Mouse (Mus musculus): ENCODE measurements around the gene Src. TPM values are rescaled to one million over a fixed set of nuclear protein-coding genes. Genes with fewer than 3 reads are reported as not detected.

Src gene
- polyA plus RNA-seq, 1 experiment from 2014 or later = 23.9 TPM

- no peak for ATAC-seq
- H3K36me3 ChIP-seq (ENCODE audit: control insufficient read depth, insufficient read depth) = no peaks in the 10 kb centered on the region
- no peak overlapping the region for H3K4me3 ChIP-seq (ENCODE audit: low read depth, low read length)
- TF ChIP-seq CTCF (IDR thresholded peaks at IDR 0.05; ENCODE audit: low read depth) = no peak
- no peaks in the 10 kb centered on the region for H3K9me3 ChIP-seq (ENCODE audit: control insufficient read depth)
- no peak overlapping the region for H3K9ac ChIP-seq (ENCODE audit: low read depth, low read length)
- 65% methylated on average over 6 of the region's 6 CpGs for WGBS
- H3K27ac ChIP-seq (ENCODE audit: low read depth, low read length) = no peak overlapping the region
- no peaks in the 10 kb centered on the region for H3K27me3 ChIP-seq (replicated peaks; ENCODE audit: control insufficient read depth, insufficient read depth, low read length)
- no peak overlapping the region for H3K4me2 ChIP-seq (replicated peaks; ENCODE audit: low read depth)
- no peaks in the 10 kb centered on the region for H3K4me1 ChIP-seq (replicated peaks; ENCODE audit: control insufficient read depth, insufficient read depth, low read length)
Observed at GRCm38 (mm10) chr2:157517526-157517925, 99.3 kb downstream of the Src start.

DNA sequence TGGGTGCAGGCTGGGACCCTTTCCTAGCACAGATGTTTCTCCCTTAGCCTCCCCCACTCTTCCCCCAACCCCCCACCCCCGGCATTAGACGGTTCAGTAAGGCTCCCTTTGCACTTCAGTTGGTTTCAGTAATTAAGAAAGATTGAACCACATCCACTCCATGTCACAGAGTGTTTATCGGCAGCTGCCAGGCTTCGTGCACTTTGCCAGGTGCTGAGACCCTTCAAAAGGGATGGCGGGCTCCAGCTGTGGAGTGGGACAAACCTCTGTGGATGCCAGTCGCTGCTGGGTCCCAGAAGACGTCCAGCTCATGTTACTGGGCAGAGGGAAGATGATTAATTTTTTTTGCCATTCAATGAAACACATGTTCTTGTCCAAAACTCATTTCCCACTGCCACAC, 100.2 kb downstream of the Src start:
- H3K4me2 ChIP-seq (replicated peaks; ENCODE audit: low read depth) = no peak overlapping the region
- H3K9ac ChIP-seq (ENCODE audit: low read depth, low read length) = no peak overlapping the region
- no peak overlapping the region for H3K27ac ChIP-seq (ENCODE audit: low read depth, low read length)
- H3K4me1 ChIP-seq (replicated peaks; ENCODE audit: control insufficient read depth, insufficient read depth, low read length) = no peaks in the 10 kb centered on the region
- WGBS = 64% methylated on average over 7 of the region's 7 CpGs
- H3K27me3 ChIP-seq (replicated peaks; ENCODE audit: control insufficient read depth, insufficient read depth, low read length) = no peaks in the 10 kb centered on the region
- no peak overlapping the region for H3K4me3 ChIP-seq (ENCODE audit: low read depth, low read length)
- TF ChIP-seq CTCF (IDR thresholded peaks at IDR 0.05; ENCODE audit: low read depth) = no peak
- ATAC-seq = no peak
- no peaks in the 10 kb centered on the region for H3K36me3 ChIP-seq (ENCODE audit: control insufficient read depth, insufficient read depth)
- no peaks in the 10 kb centered on the region for H3K9me3 ChIP-seq (ENCODE audit: control insufficient read depth)

- Histone ChIP-seq H3K36me3 (ENCODE audit: control insufficient read depth, insufficient read depth) (no peaks in the 10 kb centered on the region), H3K4me3 (ENCODE audit: low read depth, low read length) (no peak overlapping the region), H3K9me3 (ENCODE audit: control insufficient read depth) (no peaks in the 10 kb centered on the region), H3K27me3 (replicated peaks; ENCODE audit: control insufficient read depth, insufficient read depth, low read length) (no peaks in the 10 kb centered on the region), H3K27ac (ENCODE audit: low read depth, low read length) (no peak overlapping the region), H3K4me2 (replicated peaks; ENCODE audit: low read depth) (no peak overlapping the region), H3K9ac (ENCODE audit: low read depth, low read length) (no peak overlapping the region), H3K4me1 (replicated peaks; ENCODE audit: control insufficient read depth, insufficient read depth, low read length) (no peaks in the 10 kb centered on the region)
- TF ChIP-seq CTCF (IDR thresholded peaks at IDR 0.05; ENCODE audit: low read depth) = no peak
- WGBS = 72% methylated on average over 6 of the region's 6 CpGs
- ATAC-seq = no peak
Observed at GRCm38 (mm10) chr2:157519452-157519851, 101.2 kb downstream of the Src start.

DNA sequence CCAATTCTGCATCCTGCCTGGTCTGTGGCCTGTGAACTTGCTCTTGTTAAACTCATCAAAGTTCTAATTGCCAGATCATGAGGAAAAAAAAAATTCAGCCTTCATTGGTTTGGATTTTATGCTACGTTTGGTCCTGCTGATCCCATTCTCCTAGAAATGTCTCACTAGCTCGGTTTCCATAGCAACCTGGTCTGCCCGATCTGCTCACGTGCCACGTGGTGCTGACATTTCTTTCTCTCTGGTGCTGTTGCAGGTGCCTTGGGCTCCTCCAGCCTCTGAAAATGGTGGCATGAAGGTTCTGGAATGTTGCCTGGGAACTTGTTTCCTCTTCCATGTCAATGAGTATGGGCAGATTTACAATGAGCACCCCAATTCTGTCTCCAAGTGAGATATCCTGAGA, 102.3 kb downstream of the Src start:
- Histone ChIP-seq H3K9ac (ENCODE audit: low read depth, low read length) (no peak overlapping the region), H3K27ac (ENCODE audit: low read depth, low read length) (no peak overlapping the region), H3K4me2 (replicated peaks; ENCODE audit: low read depth) (no peak overlapping the region), H3K36me3 (ENCODE audit: control insufficient read depth, insufficient read depth) (no peaks in the 10 kb centered on the region), H3K4me1 (replicated peaks; ENCODE audit: control insufficient read depth, insufficient read depth, low read length) (no peaks in the 10 kb centered on the region), H3K9me3 (ENCODE audit: control insufficient read depth) (no peaks in the 10 kb centered on the region), H3K4me3 (ENCODE audit: low read depth, low read length) (no peak overlapping the region), H3K27me3 (replicated peaks; ENCODE audit: control insufficient read depth, insufficient read depth, low read length) (no peaks in the 10 kb centered on the region)
- no peak for ATAC-seq
- TF ChIP-seq CTCF (IDR thresholded peaks at IDR 0.05; ENCODE audit: low read depth) = no peak
- WGBS = 27% methylated on average over 5 of the region's 5 CpGs

Other genes with a start within 250 kb of the Src start
- 9.3 and 9.7 TPM in 2 replicates for gene Rbl1, start 213.9 kb upstream of the Src start, polyA plus RNA-seq (2015; fragmentation: Nextera tagmentation; extraction: Ambion mirVana)
- 148 and 153 TPM in 2 replicates for gene Rpn2, start 139.4 kb upstream of the Src start, polyA plus RNA-seq (2015; fragmentation: Nextera tagmentation; extraction: Ambion mirVana)
- 0.09 and 0.21 TPM in 2 replicates for gene Mroh8, start 138.9 kb upstream of the Src start, polyA plus RNA-seq (2015; fragmentation: Nextera tagmentation; extraction: Ambion mirVana)
- 0.26 and 0.78 TPM in 2 replicates for gene Ghrh, start 70.9 kb upstream of the Src start, polyA plus RNA-seq (2015; fragmentation: Nextera tagmentation; extraction: Ambion mirVana)
- gene Manbal, start 50.9 kb upstream of the Src start, polyA plus RNA-seq (2015; fragmentation: Nextera tagmentation; extraction: Ambion mirVana) = 60.9 and 66.5 TPM in 2 replicates
- 98.2 and 111 TPM in 2 replicates for gene Nnat, start 141.6 kb downstream of the Src start, polyA plus RNA-seq (2015; fragmentation: Nextera tagmentation; extraction: Ambion mirVana)
- 29.7 and 31.5 TPM in 2 replicates for gene Blcap, start 152.8 kb downstream of the Src start, polyA plus RNA-seq (2015; fragmentation: Nextera tagmentation; extraction: Ambion mirVana)

All from intestine, postnatal 0 days (tissue).